Mouse (Mus musculus) liver, embryonic 13.5 days (tissue): ENCODE results near the gene Osbpl9. TPM values are rescaled to one million over a fixed set of nuclear protein-coding genes. Genes with fewer than 3 reads are reported as not detected.

ENCODE experiments used
- ATAC-seq: fragments of 200-750 bp; cut with Nextera tagmentation; 2 replicates; pipeline ENCODE4 v1.8.0; 2017; ENCODE audit warnings: low read depth, mild to moderate bottlenecking, moderate number of reproducible peaks, moderate library complexity
- DNase-seq: peaks from one replicate; pipeline ENCODE4 v3.0.0; 2022
- H3K27ac ChIP-seq: fragments of 300-500 bp; sonication (generic); 2 replicates; pipeline ENCODE4 v1.5.1; 2015; ENCODE audit warnings: moderate library complexity, mild to moderate bottlenecking, inconsistent platforms
- H3K27me3 ChIP-seq: fragments of 300-500 bp; sonication (generic); 2 replicates; pipeline ENCODE4 v1.6.1; 2015; ENCODE audit warnings: mild to moderate bottlenecking, inconsistent platforms
- H3K36me3 ChIP-seq: fragments of 300-500 bp; sonication (generic); 2 replicates; pipeline ENCODE4 v1.6.1; 2015; ENCODE audit warnings: mild to moderate bottlenecking, inconsistent platforms
- H3K4me1 ChIP-seq: fragments of 300-500 bp; sonication (generic); replicated peaks from 2 replicates; pipeline ENCODE4 v1.6.1; 2015; ENCODE audit warnings: inconsistent platforms
- H3K4me2 ChIP-seq: fragments of 300-500 bp; sonication (generic); 2 replicates; pipeline ENCODE4 v1.6.1; 2015; ENCODE audit warnings: inconsistent platforms, mild to moderate bottlenecking, moderate library complexity
- H3K4me3 ChIP-seq: fragments of 300-500 bp; sonication (generic); replicated peaks from 2 replicates; pipeline ENCODE4 v1.5.1; 2015; ENCODE audit warnings: mild to moderate bottlenecking, inconsistent platforms
- H3K9ac ChIP-seq: fragments of 300-500 bp; sonication (generic); 2 replicates; pipeline ENCODE4 v1.6.1; 2015; ENCODE audit warnings: mild to moderate bottlenecking, inconsistent platforms
- H3K9me3 ChIP-seq: fragments of 300-500 bp; sonication (generic); replicated peaks from 2 replicates; pipeline ENCODE4 v1.6.1; 2016; ENCODE audit warnings: inconsistent platforms
- WGBS: fragments of 180-500 bp; shearing (Covaris S2); methylation state at CpG from one replicate; pipeline ENCODE4 v1.1.7; 2015; ENCODE audit not compliant: insufficient replicate concordance; 5-methylcytosine and 5-hydroxymethylcytosine counted together
- polyA plus RNA-seq: library from polyadenylated mRNA; unstranded; fragments of >200 nt; fragmentation: Nextera tagmentation; extraction: Ambion mirVana; gene quantifications from 2 replicates; pipeline ENCODE4 v1.2.1, GENCODE M21; 2015

Gene Osbpl9
- polyA plus RNA-seq, 1 experiment from 2014 or later = 28.1 TPM

DNA sequence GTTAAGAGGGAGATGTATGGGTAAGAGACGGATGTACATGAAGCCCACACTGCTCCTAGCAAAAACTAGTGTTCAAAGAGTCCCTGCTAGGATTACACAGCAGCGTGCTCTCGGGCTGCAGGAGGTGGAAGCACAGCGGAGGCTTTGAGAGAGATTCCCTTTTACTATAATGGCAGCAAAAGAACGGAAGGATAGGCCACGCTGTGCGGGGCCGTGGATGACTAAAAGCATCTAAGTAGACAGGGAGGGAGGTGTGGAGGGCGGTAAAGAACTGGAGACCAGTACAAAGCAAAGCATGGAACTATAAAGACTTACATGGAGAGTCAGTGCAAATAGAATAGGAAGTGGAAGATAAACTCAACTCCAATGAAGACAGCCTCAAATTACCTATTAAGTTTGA lies 74.1 kb downstream of the Osbpl9 start:
- 79% methylated on average over 9 of the region's 9 CpGs for WGBS
- DNase-seq (no peak), ATAC-seq (no peak)
- H3K4me3 ChIP-seq = no peak overlapping the region
- no peaks in the 10 kb centered on the region for H3K9me3 ChIP-seq
- H3K9ac ChIP-seq = no peak overlapping the region
- no peaks in the 10 kb centered on the region for H3K27me3 ChIP-seq
- H3K4me1 ChIP-seq = peaks cover 6% of the 10 kb centered on the region
- H3K4me2 ChIP-seq = no peak overlapping the region
- no peaks in the 10 kb centered on the region for H3K36me3 ChIP-seq
- H3K27ac ChIP-seq = no peak overlapping the region

DNA sequence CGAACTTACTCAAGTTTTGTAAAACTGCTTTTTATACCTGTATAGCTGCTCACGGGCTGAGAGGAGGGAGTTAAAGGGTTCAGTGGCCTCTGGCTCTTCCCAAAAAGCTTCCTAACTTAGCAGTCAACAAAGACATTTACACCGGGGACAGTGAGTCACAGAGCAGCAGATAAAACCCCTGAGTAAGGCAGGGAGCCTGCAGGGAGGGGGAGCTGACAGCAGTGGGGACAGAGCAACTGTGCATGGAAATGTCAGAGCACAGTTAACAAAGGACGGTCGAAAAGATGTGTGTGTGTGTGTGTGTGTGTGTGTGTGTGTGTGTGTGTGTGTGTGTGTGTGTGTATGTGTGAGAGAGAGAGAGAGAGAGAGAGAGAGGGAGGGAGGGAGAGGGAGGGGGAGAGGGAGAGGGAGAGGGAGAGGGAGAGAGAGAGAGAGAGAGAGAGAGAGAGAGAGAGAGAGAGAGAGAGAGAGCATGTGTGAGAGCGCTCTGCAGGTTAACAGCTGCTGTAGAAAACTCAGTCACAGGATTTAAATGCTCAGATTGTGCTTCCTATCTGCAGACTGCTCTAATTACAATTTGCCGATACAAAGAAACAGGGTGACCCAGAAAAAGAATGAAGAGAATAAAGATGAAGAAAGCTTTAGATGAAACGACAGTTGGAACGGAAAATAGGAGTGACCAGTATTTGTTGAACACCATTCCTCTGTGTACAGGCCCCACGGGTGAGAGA lies 75.1 kb downstream of the Osbpl9 start:
- Histone ChIP-seq H3K36me3 (no peaks in the 10 kb centered on the region), H3K9me3 (no peaks in the 10 kb centered on the region), H3K9ac (no peak overlapping the region), H3K27ac (no peak overlapping the region), H3K27me3 (no peaks in the 10 kb centered on the region), H3K4me2 (no peak overlapping the region), H3K4me1 (peaks cover 11% of the 10 kb centered on the region), H3K4me3 (no peak overlapping the region)
- ATAC-seq = no peak
- no peak for DNase-seq
- 59% methylated on average over 10 of the region's 10 CpGs for WGBS

DNA sequence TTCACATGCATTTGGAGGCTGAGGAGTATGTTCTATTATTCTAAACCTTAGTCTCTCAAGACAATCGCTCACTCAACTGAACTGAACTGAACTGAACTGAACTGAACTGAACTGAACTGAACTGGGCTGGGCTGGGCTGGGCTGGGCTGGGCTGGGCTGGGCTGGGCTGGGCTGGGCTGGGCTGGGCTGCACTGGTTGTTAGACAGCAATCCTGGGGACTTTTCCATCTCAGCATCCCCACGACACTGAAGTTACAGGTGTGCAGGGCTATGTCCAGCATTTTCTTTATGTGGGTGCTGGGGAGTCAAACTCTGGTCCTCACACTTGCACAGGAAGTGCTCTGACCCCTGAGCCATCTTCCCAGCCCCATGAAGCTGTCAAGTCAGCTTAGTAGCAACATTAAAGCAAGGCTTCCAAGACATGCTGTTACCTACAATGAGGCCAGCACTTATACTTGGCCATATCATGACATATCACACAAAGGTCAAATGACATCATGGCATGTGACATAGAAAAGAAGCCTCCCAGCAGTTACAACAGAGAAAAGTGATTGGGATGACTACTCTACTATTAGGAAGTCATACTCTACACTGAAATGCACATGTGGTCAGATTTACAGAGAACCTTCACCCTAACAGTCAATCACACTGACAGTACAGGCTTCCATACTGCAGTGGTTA lies 76.2 kb downstream of the Osbpl9 start:
- DNase-seq = no peak
- Histone ChIP-seq H3K4me2 (no peak overlapping the region), H3K9ac (no peak overlapping the region), H3K27ac (no peak overlapping the region), H3K9me3 (no peaks in the 10 kb centered on the region), H3K36me3 (no peaks in the 10 kb centered on the region), H3K4me1 (peaks cover 11% of the 10 kb centered on the region), H3K27me3 (no peaks in the 10 kb centered on the region), H3K4me3 (no peak overlapping the region)
- WGBS = 69% methylated on average over 2 of the region's 2 CpGs
- ATAC-seq = no peak

DNA sequence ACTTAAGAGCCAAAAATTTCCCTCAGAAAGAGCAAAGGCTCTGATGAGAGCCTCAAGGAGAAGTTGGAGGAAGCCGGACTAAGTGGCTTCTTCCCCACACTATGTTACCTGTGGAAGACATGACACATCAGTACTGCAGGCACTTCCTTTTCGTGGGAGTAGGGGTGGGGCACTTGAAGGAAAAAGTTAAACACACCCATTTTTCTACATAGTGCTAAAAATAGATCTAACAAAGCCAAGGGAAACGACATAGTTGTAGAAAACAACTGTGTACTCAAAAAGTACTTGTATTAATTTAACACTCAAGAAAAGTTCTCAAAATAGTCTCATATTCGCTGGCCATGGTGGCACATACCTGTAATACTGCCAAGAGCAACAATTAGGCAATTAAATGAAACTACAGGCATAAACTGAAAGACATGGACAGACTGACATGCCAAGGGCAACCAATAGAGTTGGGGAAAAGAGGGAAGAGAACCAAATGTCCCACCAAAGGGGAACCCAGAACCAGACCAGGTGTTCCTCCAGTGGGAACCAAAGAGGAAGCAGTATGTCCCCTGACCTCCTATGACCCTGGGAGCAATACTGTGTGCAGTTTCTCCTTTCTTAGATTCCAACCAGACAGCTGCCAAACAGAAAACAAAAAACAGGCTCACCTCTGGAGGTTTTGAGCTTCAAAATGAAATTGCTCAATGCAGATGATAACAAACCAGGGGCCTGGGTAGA lies 79.1 kb downstream of the Osbpl9 start:
- 34% methylated on average over 4 of the region's 4 CpGs for WGBS
- no peak overlapping the region for H3K9ac ChIP-seq
- H3K4me2 ChIP-seq = no peak overlapping the region
- ATAC-seq = no peak
- no peak overlapping the region for H3K4me3 ChIP-seq
- H3K27me3 ChIP-seq = no peaks in the 10 kb centered on the region
- no peaks in the 10 kb centered on the region for H3K9me3 ChIP-seq
- no peaks in the 10 kb centered on the region for H3K36me3 ChIP-seq
- no peak overlapping the region for H3K27ac ChIP-seq
- DNase-seq = no peak
- peaks cover 22% of the 10 kb centered on the region for H3K4me1 ChIP-seq

DNA sequence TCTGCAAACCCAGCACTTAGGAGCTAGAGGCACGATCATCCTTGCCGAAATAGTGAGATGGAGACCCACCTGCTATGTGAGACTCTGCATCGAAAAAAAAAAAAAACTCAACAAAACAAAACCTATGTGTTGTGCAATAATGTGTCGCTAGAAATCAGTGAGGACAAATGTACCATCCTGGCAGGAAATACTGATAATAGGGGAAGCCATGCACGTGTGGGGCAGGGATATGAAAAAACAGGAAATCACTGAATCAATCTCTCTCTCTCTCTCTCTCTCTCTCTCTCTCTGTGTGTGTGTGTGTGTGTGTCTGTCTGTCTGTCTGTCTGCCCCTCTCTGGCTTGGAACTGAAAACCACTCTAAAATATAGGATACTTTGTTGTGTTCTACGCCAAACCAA lies 81.3 kb downstream of the Osbpl9 start:
- peaks cover 37% of the 10 kb centered on the region for H3K4me1 ChIP-seq
- no peak overlapping the region for H3K4me3 ChIP-seq
- no peak overlapping the region for H3K27ac ChIP-seq
- no peaks in the 10 kb centered on the region for H3K9me3 ChIP-seq
- no peaks in the 10 kb centered on the region for H3K27me3 ChIP-seq
- WGBS = 45% methylated on average over 6 of the region's 6 CpGs
- no peak overlapping the region for H3K4me2 ChIP-seq
- no peak overlapping the region for H3K9ac ChIP-seq
- DNase-seq = no peak
- ATAC-seq = no peak
- no peaks in the 10 kb centered on the region for H3K36me3 ChIP-seq

DNA sequence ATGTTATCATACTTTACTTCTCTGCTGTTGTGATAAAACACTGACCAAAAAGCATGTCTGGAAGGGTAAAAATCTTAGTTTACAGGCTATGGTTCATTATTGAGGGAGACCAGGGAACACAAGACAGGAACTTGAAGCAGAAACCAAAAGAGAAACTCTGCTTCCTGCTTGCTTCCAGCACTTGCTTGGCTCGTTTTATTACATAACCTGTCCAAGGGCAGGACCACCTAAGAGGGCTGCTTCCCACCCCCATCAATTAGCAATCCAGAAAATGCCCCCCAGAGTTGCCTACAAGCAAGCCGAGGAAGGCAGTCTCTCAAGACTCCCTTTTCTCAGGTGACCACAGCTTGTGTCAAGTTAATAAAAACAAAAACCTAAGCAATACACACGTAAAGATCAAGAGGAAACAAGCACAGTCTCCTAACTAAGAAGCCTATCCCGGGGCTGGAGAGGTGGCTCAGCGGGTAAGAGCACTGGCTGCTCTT lies 82.4 kb downstream of the Osbpl9 start:
- Histone ChIP-seq H3K27ac (no peak overlapping the region; the same call in 1 of the 2 replicates), H3K4me2 (no peak overlapping the region), H3K9me3 (no peaks in the 10 kb centered on the region), H3K36me3 (no peaks in the 10 kb centered on the region), H3K4me1 (peaks cover 47% of the 10 kb centered on the region), H3K9ac (no peak overlapping the region), H3K4me3 (no peak overlapping the region), H3K27me3 (no peaks in the 10 kb centered on the region)
- WGBS = 61% methylated on average over 5 of the region's 5 CpGs
- no peak for ATAC-seq
- no peak for DNase-seq

DNA sequence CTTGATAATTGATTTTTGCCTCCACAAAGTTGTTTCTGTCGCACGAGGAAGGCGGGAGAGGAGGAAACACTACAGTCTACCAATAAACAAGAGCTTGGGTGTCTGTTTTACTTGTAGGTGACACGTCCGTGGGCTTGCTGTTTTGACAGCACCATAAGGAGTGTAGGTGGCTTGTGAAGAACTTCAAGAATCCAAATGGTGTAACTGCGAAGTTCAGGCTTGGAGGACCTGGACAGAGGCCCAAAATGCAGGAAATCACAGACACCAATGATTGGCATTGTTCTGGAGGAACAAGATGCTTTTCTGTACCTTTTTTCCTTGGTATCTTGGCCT lies 83.8 kb downstream of the Osbpl9 start:
- H3K4me1 ChIP-seq = peaks cover 56% of the 10 kb centered on the region
- 2% methylated on average over 6 of the region's 6 CpGs for WGBS

DNA sequence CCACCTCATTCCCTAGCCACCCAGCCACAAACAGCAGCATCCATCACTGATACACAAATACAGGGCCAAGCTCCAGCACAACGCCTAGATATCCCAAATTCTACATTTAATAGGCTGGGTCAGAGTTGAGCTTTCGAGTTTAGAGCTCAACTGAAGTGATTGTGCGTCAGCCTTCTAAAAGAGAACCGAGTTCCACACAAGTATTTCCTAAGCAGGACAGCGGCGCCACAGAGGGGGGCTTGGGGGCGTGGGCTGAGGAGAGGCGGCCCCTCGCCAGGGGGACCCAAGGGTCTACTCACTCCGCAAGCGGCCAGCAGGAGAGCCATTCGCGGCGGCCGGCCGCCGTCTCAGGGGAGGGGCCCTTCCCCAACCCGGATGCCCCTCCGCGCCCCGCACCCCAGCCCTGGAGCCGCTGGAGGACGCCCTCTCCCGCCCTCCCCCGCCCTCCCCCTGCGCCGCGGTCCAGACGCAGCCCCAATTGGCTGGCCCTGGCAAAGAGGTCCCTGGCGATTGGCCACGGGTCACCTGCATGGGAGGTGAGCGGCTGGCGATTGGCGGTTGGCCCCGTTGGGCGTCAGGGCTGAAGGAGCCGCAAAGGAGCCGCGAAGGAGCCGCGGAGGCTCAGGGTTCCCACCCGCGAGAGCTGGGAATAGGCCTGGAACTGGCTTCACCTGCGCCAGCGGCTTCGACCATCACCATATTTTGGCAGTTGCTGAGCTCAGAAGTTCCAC lies 84.3 kb downstream of the Osbpl9 start:
- H3K36me3 ChIP-seq = no peaks in the 10 kb centered on the region
- peak overlapping the region; percentile 74 for H3K4me3 ChIP-seq
- ATAC-seq (peak; percentile 100), DNase-seq (peak; percentile 91)
- no peaks in the 10 kb centered on the region for H3K27me3 ChIP-seq
- H3K9ac ChIP-seq = peak overlapping the region; percentile 84
- H3K4me1 ChIP-seq = peaks cover 54% of the 10 kb centered on the region
- WGBS = 0% methylated on average over 41 of the region's 46 CpGs
- H3K4me2 ChIP-seq = peak overlapping the region; percentile 71
- H3K9me3 ChIP-seq = no peaks in the 10 kb centered on the region
- H3K27ac ChIP-seq = peak overlapping the region; percentile 86

More for the DNA sequence above, 83.8 kb downstream of the Osbpl9 start:
- Histone ChIP-seq H3K36me3 (no peaks in the 10 kb centered on the region), H3K4me3 (peak overlapping the region; percentile 74), H3K9ac (peak overlapping the region; percentile 68), H3K9me3 (no peaks in the 10 kb centered on the region), H3K27me3 (no peaks in the 10 kb centered on the region), H3K27ac (peak overlapping the region; percentile 58), H3K4me2 (peak overlapping the region; percentile 71)
- DNase-seq (no peak), ATAC-seq (peak; percentile 42)

DNA sequence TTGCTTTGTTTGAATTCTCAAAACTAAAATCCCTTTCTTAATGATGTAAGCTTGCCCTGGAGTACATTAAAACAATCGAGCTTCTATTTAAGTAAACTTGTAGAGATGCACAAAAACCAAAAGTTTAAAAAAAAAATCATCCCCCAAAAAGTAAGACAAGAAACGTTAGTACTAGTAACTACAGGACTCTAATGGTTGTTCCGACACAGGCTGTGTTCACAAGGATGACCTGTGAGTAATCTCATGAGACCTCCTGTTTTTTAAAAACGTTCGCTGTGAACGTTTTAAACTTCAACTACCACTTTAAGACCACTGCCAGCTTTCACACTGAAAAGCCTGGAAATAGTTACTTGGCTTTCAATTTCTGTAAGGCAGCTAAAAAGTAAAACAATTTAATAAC lies 85.1 kb downstream of the Osbpl9 start:
- Histone ChIP-seq H3K36me3 (no peaks in the 10 kb centered on the region), H3K27ac (no peak overlapping the region), H3K9ac (peak overlapping the region; percentile 84), H3K4me3 (peak overlapping the region; percentile 74), H3K9me3 (no peaks in the 10 kb centered on the region), H3K4me2 (peak overlapping the region; percentile 71), H3K4me1 (peaks cover 51% of the 10 kb centered on the region), H3K27me3 (no peaks in the 10 kb centered on the region)
- no peak for DNase-seq
- WGBS = 29% methylated on average over 6 of the region's 6 CpGs
- ATAC-seq = no peak

DNA sequence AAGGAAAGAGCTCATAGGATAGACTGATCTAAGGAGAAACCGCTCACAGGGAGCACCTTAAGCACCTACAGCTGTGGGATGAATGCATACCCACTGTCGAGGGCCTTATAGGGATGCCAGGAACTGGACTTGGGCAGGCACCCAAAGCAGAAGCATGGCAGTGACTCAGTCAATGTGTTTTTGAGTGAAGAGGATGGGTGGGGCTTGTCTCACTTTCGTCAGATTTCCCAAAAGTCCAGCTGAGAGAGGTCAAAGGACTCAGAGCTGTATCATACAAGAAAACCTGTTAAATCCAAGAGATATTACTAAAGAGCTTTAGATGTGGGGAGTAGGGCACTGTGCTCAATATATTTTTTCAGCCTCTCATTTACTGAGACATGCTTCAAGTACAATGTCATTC lies 85.6 kb downstream of the Osbpl9 start:
- DNase-seq = peak; percentile 21
- Histone ChIP-seq H3K9me3 (no peaks in the 10 kb centered on the region), H3K9ac (peak overlapping the region; percentile 26; the same call in 1 of the 2 replicates), H3K4me3 (peak overlapping the region; percentile 74; the same call in 1 of the 2 replicates), H3K27ac (peak overlapping the region; percentile 31; the same call in 1 of the 2 replicates), H3K36me3 (no peaks in the 10 kb centered on the region), H3K27me3 (no peaks in the 10 kb centered on the region), H3K4me2 (peak overlapping the region; percentile 71), H3K4me1 (peaks cover 52% of the 10 kb centered on the region)
- 53% methylated on average over 3 of the region's 3 CpGs for WGBS
- no peak for ATAC-seq

DNA sequence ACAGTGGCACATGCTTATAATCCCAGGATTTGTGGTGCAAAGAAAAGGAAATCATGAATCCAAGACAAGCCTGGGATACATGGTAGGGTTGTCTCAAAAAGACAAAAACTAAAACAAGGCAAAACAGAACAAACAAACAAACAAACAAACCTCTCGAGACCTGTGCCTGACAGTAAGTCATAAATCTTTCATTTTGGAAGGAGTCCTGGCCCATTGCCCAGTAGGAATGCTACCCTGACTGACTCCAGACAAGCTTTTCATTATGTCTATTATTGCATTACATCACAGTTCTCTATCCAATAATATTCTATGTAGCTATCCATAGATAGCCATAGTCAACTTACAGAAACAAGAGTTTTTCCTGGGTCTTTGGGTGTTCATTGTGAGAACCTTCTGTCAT lies 86.3 kb downstream of the Osbpl9 start:
- no peaks in the 10 kb centered on the region for H3K36me3 ChIP-seq
- H3K4me3 ChIP-seq = no peak overlapping the region
- 71% methylated on average over 1 of the region's 1 CpGs for WGBS
- H3K9me3 ChIP-seq = no peaks in the 10 kb centered on the region
- DNase-seq (no peak), ATAC-seq (no peak)
- no peak overlapping the region for H3K4me2 ChIP-seq
- H3K27me3 ChIP-seq = no peaks in the 10 kb centered on the region
- peaks cover 54% of the 10 kb centered on the region for H3K4me1 ChIP-seq
- H3K9ac ChIP-seq = no peak overlapping the region
- no peak overlapping the region for H3K27ac ChIP-seq
